Comparison of ENCODE assay signal across 8 mouse cellular contexts in genomic region chr15:8716330-8716964, GRCm38 (mm10). TPM values are rescaled to one million over a fixed set of nuclear protein-coding genes. Genes with fewer than 3 reads are reported as not detected.
DNase-seq lines count a peak whose midpoint lies in the region; ATAC-seq and TF ChIP-seq lines count a peak whose summit lies in the region.

No protein-coding gene starts in this region.

- no peaks in the 10 kb centered on the region for H3K4me1 ChIP-seq in kidney, postnatal 0 days (replicated peaks; ENCODE audit: insufficient read depth, low read length)
- H3K4me1 ChIP-seq in kidney, adult 2 months (ENCODE audit: control insufficient read depth, insufficient read depth, low read length) = no peaks in the 10 kb centered on the region

- ATAC-seq in kidney, postnatal 0 days (replicated peaks; ENCODE audit: low FRiP score, low read depth) = no peak
- ATAC-seq in common myeloid progenitor, adult 5-6 weeks (replicated peaks; ENCODE audit: low read depth, poor library complexity, severe bottlenecking) = 0 out of 2 replicates have a peak, but pooled peaks have one; percentile 42

- no peaks in the 10 kb centered on the region for H3K36me3 ChIP-seq in kidney, postnatal 0 days (ENCODE audit: insufficient read depth, low read length)
- H3K36me3 ChIP-seq in kidney, adult 2 months (ENCODE audit: control insufficient read depth, insufficient read depth, low read length) = no peaks in the 10 kb centered on the region
- H3K36me3 ChIP-seq in myocyte (ENCODE audit: control insufficient read depth, insufficient read depth) = no peaks in the 10 kb centered on the region

- no peaks in the 10 kb centered on the region for H3K27me3 ChIP-seq in kidney, postnatal 0 days (ENCODE audit: insufficient read depth, low read length)
- no peaks in the 10 kb centered on the region for H3K27me3 ChIP-seq in kidney, adult 2 months (replicated peaks; ENCODE audit: control insufficient read depth, insufficient read depth, low read length)
- no peaks in the 10 kb centered on the region for H3K27me3 ChIP-seq in myocyte (ENCODE audit: control insufficient read depth, insufficient read depth, insufficient read length)

- no peak overlapping the region for H3K27ac ChIP-seq in kidney, postnatal 0 days
- no peak overlapping the region for H3K27ac ChIP-seq in kidney, adult 2 months (ENCODE audit: insufficient read depth, low read depth, low read length)

- no peak overlapping the region; the same call in 1 of the 2 replicates for H3K4me3 ChIP-seq in kidney, postnatal 0 days (replicated peaks; ENCODE audit: low read depth, low read length)
- H3K4me3 ChIP-seq in kidney, adult 2 months (ENCODE audit: insufficient read depth, low read depth, low read length) = no peak overlapping the region
- no peak overlapping the region for H3K4me3 ChIP-seq in myocyte

- no peak for TF ChIP-seq POLR2A in kidney, adult 2 months (IDR thresholded peaks at IDR 0.05; ENCODE audit: low read depth, low read length)
- no peak for TF ChIP-seq POLR2A in myocyte (IDR thresholded peaks at IDR 0.05; ENCODE audit: insufficient read length, low read depth)

- H3ac ChIP-seq in myocyte (ENCODE audit: control insufficient read depth, insufficient read length) = no peak overlapping the region

- H3K79me2 ChIP-seq in myocyte (ENCODE audit: control insufficient read depth, insufficient read depth) = no peaks in the 10 kb centered on the region

- no peak for TF ChIP-seq CTCF in kidney, postnatal 0 days (IDR thresholded peaks at IDR 0.05; ENCODE audit: low read depth)
- no peak for TF ChIP-seq CTCF in kidney, adult 2 months (conservative IDR thresholded peaks at IDR 0.05; ENCODE audit: insufficient read depth, insufficient read length, low read depth, low read length)

- WGBS in kidney, postnatal 0 days = 9% methylated on average over 12 of the region's 12 CpGs
- WGBS in kidney, adult 2 months = 15% methylated on average over 12 of the region's 12 CpGs

- H3K4me2 ChIP-seq in kidney, postnatal 0 days (ENCODE audit: low read length) = peak overlapping the region; percentile 41
- peak overlapping the region; percentile 14 for H3K4me2 ChIP-seq in myocyte (ENCODE audit: low read depth)

- DNase-seq in kidney, postnatal 0 days (ENCODE audit: low spot score) = peak; percentile 38
- no peak for DNase-seq in kidney, adult 2 months
- peak; percentile 9 for DNase-seq in induced T-regulatory cell, adult 2 months (ENCODE audit: low read depth)
- no peak for DNase-seq in MN1 (ENCODE audit: low spot score)
- no peak for DNase-seq in right cerebral cortex, postnatal 25 days
- no peak for DNase-seq in right cerebral cortex, adult 18-20 months

- no peaks in the 10 kb centered on the region for H3K9me3 ChIP-seq in kidney, postnatal 0 days (replicated peaks; ENCODE audit: low read length)

- H3K9ac ChIP-seq in kidney, postnatal 0 days (ENCODE audit: low read depth, low read length) = 0 out of 2 replicates have a peak overlapping the region, but pooled peaks have one; percentile 27

TF ChIP-seq in myocyte, 11 proteins besides CTCF, POLR2A, EP300 and RAD21:
- TF ChIP-seq USF1 (IDR thresholded peaks at IDR 0.05; ENCODE audit: low read depth) (no peak), E2F4 (IDR thresholded peaks at IDR 0.05; ENCODE audit: insufficient read depth) (no peak), MAX (IDR thresholded peaks at IDR 0.05; ENCODE audit: low read depth) (no peak), MYOD1 (IDR thresholded peaks at IDR 0.05; ENCODE audit: control insufficient read depth in 1 of 3, insufficient read length in 2 of 3, low read depth in 2 of 3) (no peak), MYOG (IDR thresholded peaks at IDR 0.05; ENCODE audit: control insufficient read depth in 1 of 3, insufficient read depth in 1 of 3, insufficient read length in 2 of 3, low read depth in 2 of 3) (no peak), CEBPB (IDR thresholded peaks at IDR 0.05; ENCODE audit: insufficient read depth, poor library complexity, severe bottlenecking) (no peak), TCF3 (IDR thresholded peaks at IDR 0.05; ENCODE audit: insufficient read length, low read depth) (no peak), TCF12 (IDR thresholded peaks at IDR 0.05; ENCODE audit: insufficient read depth, poor library complexity, severe bottlenecking) (no peak), POLR2AphosphoS2 (IDR thresholded peaks at IDR 0.05; ENCODE audit: insufficient read length, low read depth) (no peak), REST (IDR thresholded peaks at IDR 0.05; ENCODE audit: insufficient read depth, insufficient read length) (no peak), SRF (IDR thresholded peaks at IDR 0.05; ENCODE audit: control insufficient read depth, insufficient read length, low read depth) (no peak)

RNA-seq across cellular contexts. Expression of gene Slc1a3, which starts 5.9 kb away (rescaled TPM):
- polyA plus RNA-seq in kidney, postnatal 0 days (2015; fragmentation: Nextera tagmentation; extraction: Ambion mirVana) = 8.5 and 9.8 TPM in 2 replicates
- polyA plus RNA-seq in kidney, adult 2 months (2012; rRNA removed) = 4.2 and 6.4 TPM in 2 replicates
- 0.18 TPM in 1 of 2 replicates, not detected in the other for total RNA-seq in common myeloid progenitor, adult 5-6 weeks (2017)
- polyA plus RNA-seq in myocyte (2012; fragmentation: generic; extraction: Trizol) = 0.47 TPM

Comparison
In these comparisons a context has a peak if more than half of its experiments do, and no peak if none do; other contexts are left out.
1. DNase-seq: peak in kidney, postnatal 0 days (single experiment) and induced T-regulatory cell, adult 2 months (single experiment); none in kidney, adult 2 months (single experiment), MN1 (single experiment), right cerebral cortex, postnatal 25 days (single experiment) and right cerebral cortex, adult 18-20 months (single experiment).